Mouse (Mus musculus) gastrocnemius, postnatal 4 days (tissue): Measurements from ENCODE around the gene 1700030K09Rik. TPM values are rescaled to one million over a fixed set of nuclear protein-coding genes. Genes with fewer than 3 reads are reported as not detected.

Experiments used
- DNase-seq, 2 experiments: peaks; one replicate each; pipeline ENCODE4 v3.0.0; 2021 to 2022; ENCODE audit warnings: low spot score in 2 of 2, mixed read lengths in 2 of 2
- microRNA-seq: library from miRNA; unstranded; fragments of <30 nt; microRNA quantifications from one replicate; pipeline ENCODE4 v1.2.0, GENCODE M21; 2021
- total RNA-seq, 2 experiments: library from RNA; stranded (reverse); gene quantifications; 2 replicates each; pipeline ENCODE4 v1.2.3; 2021

Gene 1700030K09Rik
- total RNA-seq, 2 experiments from 2014 or later: 6.3 to 6.5 TPM

GRCm38 (mm10) chr8:72504137-72504536 lies 60.5 kb downstream of the 1700030K09Rik start:
- DNase-seq: no peak

GRCm38 (mm10) chr8:72504637-72505314 lies 61.1 kb downstream of the 1700030K09Rik start:
- no peak for DNase-seq

DNA sequence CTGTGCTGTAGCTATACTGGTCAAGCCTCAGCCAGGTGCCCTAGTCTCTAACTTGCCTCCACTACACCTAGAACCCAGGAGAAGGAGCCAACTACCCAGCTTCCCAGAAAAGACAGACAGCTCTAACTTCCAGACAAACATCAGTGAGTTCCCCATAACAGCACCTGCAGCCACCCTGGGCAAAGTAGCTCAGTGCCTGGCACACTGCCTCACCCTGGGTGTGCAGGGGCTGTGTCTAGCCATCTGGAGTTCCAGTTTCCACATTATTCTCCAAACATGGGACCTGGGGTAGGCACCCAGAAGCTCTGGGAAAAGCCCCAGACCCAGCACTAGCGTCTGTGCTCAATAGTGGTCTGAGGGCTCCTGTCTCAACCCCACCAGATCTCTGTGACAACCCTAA lies 63.8 kb downstream of the 1700030K09Rik start:
- DNase-seq: no peak

Small RNAs within 50 kb of the gene (microRNA-seq; reads per million reads assigned to microRNA genes)
- gene Mir7068: 1.3 reads per million

Other genes with a start within 250 kb of the 1700030K09Rik start
- gene Cib3, start 231.0 kb upstream of the 1700030K09Rik start, total RNA-seq: not detected
- gene Gm11034, start 230.2 kb upstream of the 1700030K09Rik start, total RNA-seq: not detected
- 10 to 100 TPM; 24.3 to 25.9 TPM for gene Fam32a, start 224.2 kb upstream of the 1700030K09Rik start, total RNA-seq
- 10 to 100 TPM; 46.4 to 48.5 TPM for gene Ap1m1, start 203.9 kb upstream of the 1700030K09Rik start, total RNA-seq
- 10 to 100 TPM; 29.3 to 31.8 TPM for gene Gm10282, start 138.6 kb upstream of the 1700030K09Rik start, total RNA-seq
- gene Klf2, start 124.8 kb upstream of the 1700030K09Rik start, total RNA-seq: 10 to 100 TPM; 40.0 to 47.7 TPM
- gene Eps15l1, start 22.4 kb upstream of the 1700030K09Rik start, total RNA-seq: 10 to 100 TPM; 41.6 to 51.1 TPM
- gene Calr3, start within 50 bp of the 1700030K09Rik start, total RNA-seq: 1 to 10 TPM; 1.3 to 2.0 TPM
- gene Cherp, start 31.3 kb downstream of the 1700030K09Rik start, total RNA-seq: 10 to 100 TPM; 47.7 to 60.6 TPM
- 10 to 100 TPM; 24.5 to 28.3 TPM for gene Slc35e1, start 48.7 kb downstream of the 1700030K09Rik start, total RNA-seq
- 1 to 10 TPM; 9.4 to 9.8 TPM for gene Med26, start 104.4 kb downstream of the 1700030K09Rik start, total RNA-seq
- 100 to 1,000 TPM; 114 to 123 TPM for gene Smim7, start 127.2 kb downstream of the 1700030K09Rik start, total RNA-seq
- gene Tmem38a, start 128.2 kb downstream of the 1700030K09Rik start, total RNA-seq: 100 to 1,000 TPM; 536 to 560 TPM
- 1 to 10 TPM; 1.3 to 1.7 TPM for gene Nwd1, start 202.8 kb downstream of the 1700030K09Rik start, total RNA-seq